Mouse (Mus musculus): ENCODE results near the gene Mybbp1a. TPM values are rescaled to one million over a fixed set of nuclear protein-coding genes. Genes with fewer than 3 reads are reported as not detected.
A peak's percentile ranks its signal among the peaks of the same experiment; 100 is the strongest.

The Mybbp1a gene
- 192 and 236 TPM in 2 replicates for polyA plus RNA-seq (2016; fragmentation: Nextera tagmentation; extraction: Ambion mirVana)

GRCm38 (mm10) chr11:72440965-72441664 lies at the start of gene Mybbp1a:
TSS of gene Mybbp1a (plus strand) at chr11:72441355.
- WGBS: under 1% methylated on average over 46 of the region's 46 CpGs
- H3K27me3 ChIP-seq (ENCODE audit: low read depth, poor library complexity, severe bottlenecking): no peaks in the 10 kb centered on the region
- peaks cover 41% of the 10 kb centered on the region for H3K36me3 ChIP-seq
- H3K4me1 ChIP-seq: peaks cover 20% of the 10 kb centered on the region
- peak; percentile 99 for DNase-seq (ENCODE audit: low spot score)
- peak within 1 kb of the TSS; percentile 95 for H3K4me3 ChIP-seq
- H3K27ac ChIP-seq (replicated peaks): peak within 1 kb of the TSS; percentile 92
- H3K9me3 ChIP-seq (replicated peaks): no peaks in the 10 kb centered on the region

GRCm38 (mm10) chr11:72393243-72393642 lies 47.9 kb upstream of the Mybbp1a start:
- WGBS: 90% methylated on average over 3 of the region's 3 CpGs
- Histone ChIP-seq H3K27me3 (ENCODE audit: low read depth, poor library complexity, severe bottlenecking) (no peaks in the 10 kb centered on the region), H3K9me3 (replicated peaks) (no peaks in the 10 kb centered on the region), H3K27ac (replicated peaks) (no peak overlapping the region), H3K36me3 (peaks cover 5% of the 10 kb centered on the region; the same call in 1 of the 2 replicates), H3K4me1 (no peaks in the 10 kb centered on the region), H3K4me3 (no peak overlapping the region)
- DNase-seq (ENCODE audit: low spot score): no peak

- no peak overlapping the region for H3K27ac ChIP-seq (replicated peaks)
- H3K27me3 ChIP-seq (ENCODE audit: low read depth, poor library complexity, severe bottlenecking): no peaks in the 10 kb centered on the region
- no peak for DNase-seq (ENCODE audit: low spot score)
- 73% methylated on average over 5 of the region's 5 CpGs for WGBS
- H3K4me3 ChIP-seq: no peak overlapping the region
- H3K9me3 ChIP-seq (replicated peaks): no peaks in the 10 kb centered on the region
- H3K36me3 ChIP-seq: peaks cover 5% of the 10 kb centered on the region; the same call in 1 of the 2 replicates
- no peaks in the 10 kb centered on the region for H3K4me1 ChIP-seq
These were observed 47.5 kb upstream of the Mybbp1a start for GRCm38 (mm10) chr11:72393669-72394068.

- 83% methylated on average over 2 of the region's 2 CpGs for WGBS
- no peak for DNase-seq (ENCODE audit: low spot score)
- no peak overlapping the region for H3K4me3 ChIP-seq
These were observed 46.5 kb upstream of the Mybbp1a start for GRCm38 (mm10) chr11:72394694-72395093.

GRCm38 (mm10) chr11:72395652-72396051 lies 45.5 kb upstream of the Mybbp1a start:
- H3K27ac ChIP-seq (replicated peaks): no peak overlapping the region
- no peak overlapping the region for H3K4me3 ChIP-seq
- no peaks in the 10 kb centered on the region for H3K27me3 ChIP-seq (ENCODE audit: low read depth, poor library complexity, severe bottlenecking)
- no peaks in the 10 kb centered on the region for H3K9me3 ChIP-seq (replicated peaks)
- 89% methylated on average over 6 of the region's 6 CpGs for WGBS
- no peak for DNase-seq (ENCODE audit: low spot score)
- H3K36me3 ChIP-seq: peaks cover 21% of the 10 kb centered on the region
- no peaks in the 10 kb centered on the region; the same call in 1 of the 2 replicates for H3K4me1 ChIP-seq

More at GRCm38 (mm10) chr11:72394694-72395093, 46.5 kb upstream of the Mybbp1a start:
- Histone ChIP-seq H3K27me3 (ENCODE audit: low read depth, poor library complexity, severe bottlenecking) (no peaks in the 10 kb centered on the region), H3K27ac (replicated peaks) (no peak overlapping the region), H3K36me3 (peaks cover 12% of the 10 kb centered on the region; the same call in 1 of the 2 replicates), H3K9me3 (replicated peaks) (no peaks in the 10 kb centered on the region), H3K4me1 (no peaks in the 10 kb centered on the region)

GRCm38 (mm10) chr11:72396621-72397020 lies 44.5 kb upstream of the Mybbp1a start:
- no peak for DNase-seq (ENCODE audit: low spot score)
- 87% methylated on average over 7 of the region's 7 CpGs for WGBS
- H3K36me3 ChIP-seq: peaks cover 21% of the 10 kb centered on the region

GRCm38 (mm10) chr11:72397072-72397471 lies 44.1 kb upstream of the Mybbp1a start:
- Histone ChIP-seq H3K27me3 (ENCODE audit: low read depth, poor library complexity, severe bottlenecking) (no peaks in the 10 kb centered on the region), H3K4me3 (no peak overlapping the region), H3K9me3 (replicated peaks) (no peaks in the 10 kb centered on the region), H3K36me3 (peaks cover 21% of the 10 kb centered on the region), H3K27ac (replicated peaks) (no peak overlapping the region), H3K4me1 (peaks cover 6% of the 10 kb centered on the region)
- WGBS: 88% methylated on average over 10 of the region's 10 CpGs
- no peak for DNase-seq (ENCODE audit: low spot score)

More at GRCm38 (mm10) chr11:72396621-72397020, 44.5 kb upstream of the Mybbp1a start:
- H3K27me3 ChIP-seq (ENCODE audit: low read depth, poor library complexity, severe bottlenecking): no peaks in the 10 kb centered on the region
- H3K4me1 ChIP-seq: peaks cover 3% of the 10 kb centered on the region
- no peaks in the 10 kb centered on the region for H3K9me3 ChIP-seq (replicated peaks)
- no peak overlapping the region for H3K4me3 ChIP-seq
- H3K27ac ChIP-seq (replicated peaks): no peak overlapping the region

GRCm38 (mm10) chr11:72397811-72398525 lies 43.2 kb upstream of the Mybbp1a start:
- whole genome bisulfite sequencing: 88% methylated on average over 8 of the region's 8 CpGs

GRCm38 (mm10) chr11:72401068-72401467 lies 40.1 kb upstream of the Mybbp1a start:
- 92% methylated on average over 12 of the region's 12 CpGs for WGBS
- Histone ChIP-seq H3K4me1 (peaks cover 8% of the 10 kb centered on the region), H3K9me3 (replicated peaks) (no peaks in the 10 kb centered on the region), H3K36me3 (peaks cover 20% of the 10 kb centered on the region), H3K27ac (replicated peaks) (no peak overlapping the region), H3K4me3 (no peak overlapping the region), H3K27me3 (ENCODE audit: low read depth, poor library complexity, severe bottlenecking) (no peaks in the 10 kb centered on the region)
- no peak for DNase-seq (ENCODE audit: low spot score)

More at GRCm38 (mm10) chr11:72397811-72398525, 43.2 kb upstream of the Mybbp1a start:
- no peaks in the 10 kb centered on the region for H3K27me3 ChIP-seq (ENCODE audit: low read depth, poor library complexity, severe bottlenecking)
- no peak for DNase-seq (ENCODE audit: low spot score)
- H3K36me3 ChIP-seq: peaks cover 22% of the 10 kb centered on the region
- H3K9me3 ChIP-seq (replicated peaks): no peaks in the 10 kb centered on the region
- no peak overlapping the region for H3K27ac ChIP-seq (replicated peaks)
- peaks cover 8% of the 10 kb centered on the region for H3K4me1 ChIP-seq
- no peak overlapping the region for H3K4me3 ChIP-seq

- H3K9me3 ChIP-seq (replicated peaks): no peaks in the 10 kb centered on the region
- DNase-seq (ENCODE audit: low spot score): no peak
- H3K27ac ChIP-seq (replicated peaks): no peak overlapping the region
- H3K4me1 ChIP-seq: peaks cover 17% of the 10 kb centered on the region
- WGBS: 90% methylated on average over 5 of the region's 5 CpGs
- H3K36me3 ChIP-seq: peaks cover 20% of the 10 kb centered on the region
- H3K4me3 ChIP-seq: no peak overlapping the region
- peaks cover 6% of the 10 kb centered on the region; the same call in 1 of the 2 replicates for H3K27me3 ChIP-seq (ENCODE audit: low read depth, poor library complexity, severe bottlenecking)
These were observed 39.1 kb upstream of the Mybbp1a start for GRCm38 (mm10) chr11:72402017-72402416.

GRCm38 (mm10) chr11:72402969-72403368 lies 38.2 kb upstream of the Mybbp1a start:
- Histone ChIP-seq H3K4me3 (no peak overlapping the region), H3K27me3 (ENCODE audit: low read depth, poor library complexity, severe bottlenecking) (peaks cover 14% of the 10 kb centered on the region), H3K27ac (replicated peaks) (no peak overlapping the region), H3K9me3 (replicated peaks) (no peaks in the 10 kb centered on the region), H3K4me1 (peaks cover 27% of the 10 kb centered on the region), H3K36me3 (peaks cover 20% of the 10 kb centered on the region)
- 91% methylated on average over 12 of the region's 12 CpGs for WGBS
- no peak for DNase-seq (ENCODE audit: low spot score)

- DNase-seq (ENCODE audit: low spot score): no peak
- WGBS: 53% methylated on average over 4 of the region's 4 CpGs
- H3K4me3 ChIP-seq: no peak overlapping the region
- H3K36me3 ChIP-seq: peaks cover 5% of the 10 kb centered on the region; the same call in 1 of the 2 replicates
- H3K27ac ChIP-seq (replicated peaks): no peak overlapping the region
- H3K27me3 ChIP-seq (ENCODE audit: low read depth, poor library complexity, severe bottlenecking): peaks cover 40% of the 10 kb centered on the region
- H3K9me3 ChIP-seq (replicated peaks): no peaks in the 10 kb centered on the region
- peaks cover 52% of the 10 kb centered on the region for H3K4me1 ChIP-seq
These were observed 35.6 kb upstream of the Mybbp1a start for GRCm38 (mm10) chr11:72405532-72405931.
